Mouse (Mus musculus) Patski (cell line): ENCODE results near the gene Sik3. TPM values are rescaled to one million over a fixed set of nuclear protein-coding genes. Genes with fewer than 3 reads are reported as not detected.

Experiments
- ATAC-seq: fragments of 100-300 bp; one replicate; pipeline ENCODE4 v1.8.0; 2021
- CTCF ChIA-PET: fragments of 350-600 bp; sonication (Branson Sonifier 250); formaldehyde crosslinking; loops from one replicate; lab custom pipeline; 2022; ENCODE audit warnings: inconsistent platforms; lab: Charles Lee
- POLR2A ChIA-PET: fragments of 350-600 bp; sonication (Branson Sonifier 250); formaldehyde crosslinking; loops from one replicate; lab custom pipeline; 2022; ENCODE audit warnings: antibody characterized with exemption, inconsistent platforms; lab: Charles Lee
- DNase-seq: peaks from one replicate; pipeline ENCODE4 v3.0.0-alpha.2; 2011; ENCODE audit warnings: low read depth, low spot score
- H3K27me3 ChIP-seq: fragments of 371-371 bp; one replicate; pipeline ENCODE4 v1.5.1; 2021
- CTCF ChIP-seq: fragments of 100-300 bp; IDR thresholded peaks from one replicate; pipeline ENCODE4 v1.5.1; 2021
- in situ Hi-C: fragments of 300-500 bp; cut with MboI; formaldehyde crosslinking; loops from 3 replicates; pipeline ENCODE4 v1.11.1; 2018; ENCODE audit warnings: low pct_unique_long_range_greater_than_20kb, mixed read lengths
- polyA plus RNA-seq: library from polyadenylated mRNA; unstranded; gene quantifications from one replicate; pipeline ENCODE4 v1.2.3, GENCODE M21; 2021

The Sik3 gene
- polyA plus RNA-seq, 1 experiment from 2014 or later: 46.2 TPM

GRCm38 (mm10) chr9:46207501-46207869 lies 194.9 kb downstream of the Sik3 start:
- no peaks in the 10 kb centered on the region for H3K27me3 ChIP-seq
- ChIA-PET CTCF (interaction anchor here (1.2 kb wide), 1 partner anchor 9 kb away, joined by 3 read pairs; no protein-coding TSS in a partner anchor), POLR2A (no interaction called here)
- TF ChIP-seq CTCF: no peak
- in situ Hi-C loops: no loop called here
- no peak for DNase-seq
- no peak for ATAC-seq

DNA sequence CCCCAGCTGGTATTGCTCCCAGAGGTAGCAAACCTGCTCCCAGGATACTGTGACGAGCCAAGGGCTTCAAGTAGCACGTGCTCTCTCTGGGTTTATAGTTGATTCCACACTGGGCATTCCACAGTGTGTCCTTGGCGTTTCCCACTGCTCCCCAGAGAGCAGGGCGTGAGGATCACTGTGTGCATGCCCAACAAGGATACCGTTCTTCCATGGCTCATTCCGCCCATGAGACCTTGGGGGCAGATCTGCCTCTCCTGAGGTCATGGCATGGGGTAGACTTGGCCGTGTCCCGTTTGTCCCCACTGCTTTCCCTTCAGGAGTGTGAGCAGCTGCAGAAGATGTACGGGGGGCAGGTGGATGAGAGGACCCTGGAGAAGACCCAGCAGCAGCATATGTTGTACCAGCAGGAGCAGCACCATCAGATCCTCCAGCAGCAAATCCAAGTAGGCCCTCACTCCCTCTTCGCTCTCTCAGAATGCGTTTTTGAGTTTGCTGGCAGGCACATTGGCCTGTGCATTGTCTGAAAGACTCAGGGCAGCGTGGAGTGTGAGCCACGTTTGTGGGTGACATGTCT lies 195.9 kb downstream of the Sik3 start:
- DNase-seq (no peak), ATAC-seq (no peak)
- no peak for TF ChIP-seq CTCF
- ChIA-PET POLR2A (no interaction called here), CTCF (interaction anchor here (0.9 to 1.2 kb wide), 2 partner anchors 10 to 17 kb away, joined by 3 read pairs; no protein-coding TSS in a partner anchor)
- in situ Hi-C loops: no loop called here
- H3K27me3 ChIP-seq: no peaks in the 10 kb centered on the region

- no peaks in the 10 kb centered on the region for H3K27me3 ChIP-seq
- ChIA-PET POLR2A (interaction anchor here (1.3 kb wide), 1 partner anchor 200 kb away, joined by 5 read pairs; no protein-coding TSS in a partner anchor), CTCF (no interaction called here)
- in situ Hi-C loops: no loop called here
- no peak for TF ChIP-seq CTCF
- no peak for ATAC-seq
- DNase-seq: no peak
Observed at GRCm38 (mm10) chr9:46210473-46210872, 197.9 kb downstream of the Sik3 start.

- CTCF ChIA-PET: interaction anchor here (1.0 kb wide), 1 partner anchor 18 kb away, joined by 3 read pairs; no protein-coding TSS in a partner anchor
Observed at GRCm38 (mm10) chr9:46214276-46214675, 201.7 kb downstream of the Sik3 start.

DNA sequence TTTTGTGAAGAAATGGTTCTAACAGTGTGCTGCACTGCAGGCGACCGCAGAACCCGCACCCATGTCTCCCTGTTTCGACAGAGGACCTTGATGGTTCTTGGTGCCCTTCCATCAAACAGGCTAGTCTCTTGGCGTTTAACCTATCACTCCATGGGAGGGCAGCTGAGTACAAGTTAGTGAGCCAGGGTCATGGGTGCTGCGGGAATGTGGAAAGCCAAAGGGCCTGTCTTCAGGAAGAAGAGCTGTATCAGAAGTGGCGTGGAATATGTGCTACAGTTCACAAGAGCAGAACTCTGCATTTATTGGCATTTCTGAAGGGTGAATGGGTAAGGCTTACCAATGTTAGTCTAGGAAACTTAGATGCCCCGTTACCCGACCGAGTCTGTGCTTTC lies 202.3 kb downstream of the Sik3 start:
- ATAC-seq (no peak), DNase-seq (no peak)
- CTCF ChIA-PET: interaction anchor here (1.0 to 2.0 kb wide), 4 partner anchors 19 to 32 kb away, joined by 3 to 6 read pairs (median 3); no protein-coding TSS in a partner anchor
- no peak for TF ChIP-seq CTCF
- POLR2A ChIA-PET: interaction anchor here (0.6 to 2.5 kb wide), 3 partner anchors 14 to 223 kb away, joined by 3 to 12 read pairs (median 4); partner anchors contain the start of gene Apoa1
- no peaks in the 10 kb centered on the region for H3K27me3 ChIP-seq
- in situ Hi-C loops: no loop called here

More at GRCm38 (mm10) chr9:46214276-46214675, 201.7 kb downstream of the Sik3 start:
- POLR2A ChIA-PET: interaction anchor here (0.6 to 2.5 kb wide), 2 partner anchors 15 to 222 kb away, joined by 3 to 12 read pairs; partner anchors contain the start of gene Apoa1
- DNase-seq: no peak
- no peak for ATAC-seq
- in situ Hi-C loops: no loop called here
- H3K27me3 ChIP-seq: no peaks in the 10 kb centered on the region
- no peak for TF ChIP-seq CTCF

DNA sequence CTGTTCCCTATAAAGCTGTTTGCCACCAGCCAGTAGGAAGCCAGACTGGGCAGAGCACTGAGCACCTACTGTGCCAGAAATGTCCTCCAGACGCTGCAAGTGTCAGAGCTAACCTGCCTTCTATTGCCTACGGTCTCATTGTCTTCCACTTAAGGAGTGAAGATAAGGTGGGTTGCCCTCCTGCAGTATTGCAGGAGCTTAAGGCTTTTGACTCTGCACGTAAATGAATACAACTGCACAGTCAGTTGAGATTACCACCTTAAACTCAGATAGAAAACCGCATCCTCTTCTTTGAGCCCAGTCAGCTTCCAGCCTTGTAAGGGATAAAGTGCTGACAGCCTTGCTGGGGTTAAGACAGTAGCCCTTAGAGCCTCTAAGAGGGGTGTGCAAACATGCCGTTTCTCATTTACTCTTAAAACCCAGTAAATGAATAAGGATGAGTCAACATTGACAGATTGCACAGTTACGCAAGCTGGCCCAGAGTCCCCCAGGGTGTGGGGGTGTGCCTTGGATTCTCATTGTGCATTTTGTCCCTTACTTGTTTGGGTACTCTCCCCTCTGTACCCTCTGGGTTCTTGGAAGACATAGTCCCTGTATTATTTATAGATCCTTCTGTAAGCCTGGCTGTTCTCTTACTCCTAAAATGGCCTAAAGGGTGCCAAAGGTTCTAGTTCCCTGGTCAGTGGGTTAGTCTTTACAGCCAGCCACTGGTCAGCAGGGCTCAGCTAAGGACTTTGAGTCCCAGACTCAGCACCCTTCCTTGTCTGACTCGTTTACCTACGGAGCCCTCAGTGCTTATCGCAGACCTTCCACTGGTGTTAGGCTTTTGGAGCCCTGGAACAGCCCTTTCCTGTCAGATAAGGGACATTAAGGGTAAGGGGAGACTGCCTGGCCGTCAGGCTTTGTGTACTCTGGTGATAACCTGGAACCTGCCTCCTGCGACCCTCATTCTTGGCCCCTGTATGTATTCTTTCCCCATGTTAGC lies 203.0 kb downstream of the Sik3 start:
- H3K27me3 ChIP-seq: no peaks in the 10 kb centered on the region
- peak; percentile 49 for DNase-seq
- TF ChIP-seq CTCF: no peak
- peak; percentile 61 for ATAC-seq
- POLR2A ChIA-PET: interaction anchor here (0.6 to 2.5 kb wide), 2 partner anchors 14 to 16 kb away, joined by 4 to 12 read pairs; partner anchors contain the start of gene Apoa1
- in situ Hi-C loops: no loop called here
- CTCF ChIA-PET: interaction anchor here (1.0 to 2.0 kb wide), 4 partner anchors 27 to 44 kb away, joined by 3 to 6 read pairs (median 3); no protein-coding TSS in a partner anchor

GRCm38 (mm10) chr9:46216744-46217470 lies 204.3 kb downstream of the Sik3 start:
- in situ Hi-C loops: no loop called here
- no peak for TF ChIP-seq CTCF
- CTCF ChIA-PET: interaction anchor here (0.9 to 2.0 kb wide), 4 partner anchors 13 to 42 kb away, joined by 3 to 6 read pairs (median 3); no protein-coding TSS in a partner anchor

GRCm38 (mm10) chr9:46218176-46218575 lies 205.6 kb downstream of the Sik3 start:
- TF ChIP-seq CTCF: no peak
- ATAC-seq: no peak
- in situ Hi-C loops: no loop called here

More at GRCm38 (mm10) chr9:46216744-46217470, 204.3 kb downstream of the Sik3 start:
- no peak for DNase-seq
- ATAC-seq: no peak
- no peaks in the 10 kb centered on the region for H3K27me3 ChIP-seq
- POLR2A ChIA-PET: interaction anchor here (1.1 to 2.5 kb wide), 2 partner anchors 11 to 12 kb away, joined by 3 to 12 read pairs; partner anchors contain the start of gene Apoa1

GRCm38 (mm10) chr9:46223090-46223489 lies 210.5 kb downstream of the Sik3 start:
- ATAC-seq: no peak

More at GRCm38 (mm10) chr9:46218176-46218575, 205.6 kb downstream of the Sik3 start:
- DNase-seq: no peak
- CTCF ChIA-PET: interaction anchor here (1.6 kb wide), 1 partner anchor 12 kb away, joined by 3 read pairs; no protein-coding TSS in a partner anchor
- POLR2A ChIA-PET: no interaction called here
- H3K27me3 ChIP-seq: no peaks in the 10 kb centered on the region

More at GRCm38 (mm10) chr9:46223090-46223489, 210.5 kb downstream of the Sik3 start:
- TF ChIP-seq CTCF: no peak
- in situ Hi-C loops: no loop called here
- no peak for DNase-seq
- no peaks in the 10 kb centered on the region for H3K27me3 ChIP-seq
- ChIA-PET CTCF (no interaction called here), POLR2A (no interaction called here)
